Mouse (Mus musculus) ovary, postnatal 10 days (tissue): ENCODE data around the gene Nadsyn1.

Experiments used
- DNase-seq: peaks from one replicate; pipeline ENCODE4 v3.0.0; 2022; ENCODE audit warnings: low spot score

Nadsyn1 gene

GRCm38 (mm10) chr7:143753990-143754715, 68.5 kb downstream of the Nadsyn1 start:
- no peak for DNase-seq

- no peak for DNase-seq
Measured at GRCm38 (mm10) chr7:143752606-143753005, 70.0 kb downstream of the Nadsyn1 start.

GRCm38 (mm10) chr7:143752056-143752455, 70.6 kb downstream of the Nadsyn1 start:
- no peak for DNase-seq

GRCm38 (mm10) chr7:143751380-143751779, 71.3 kb downstream of the Nadsyn1 start:
- no peak for DNase-seq

GRCm38 (mm10) chr7:143749045-143749444, 73.6 kb downstream of the Nadsyn1 start:
- no peak for DNase-seq

GRCm38 (mm10) chr7:143748041-143748868, 74.4 kb downstream of the Nadsyn1 start:
- peak; percentile 74 for DNase-seq
